15 mouse cellular contexts compared by ENCODE assay signal in the genomic region with DNA sequence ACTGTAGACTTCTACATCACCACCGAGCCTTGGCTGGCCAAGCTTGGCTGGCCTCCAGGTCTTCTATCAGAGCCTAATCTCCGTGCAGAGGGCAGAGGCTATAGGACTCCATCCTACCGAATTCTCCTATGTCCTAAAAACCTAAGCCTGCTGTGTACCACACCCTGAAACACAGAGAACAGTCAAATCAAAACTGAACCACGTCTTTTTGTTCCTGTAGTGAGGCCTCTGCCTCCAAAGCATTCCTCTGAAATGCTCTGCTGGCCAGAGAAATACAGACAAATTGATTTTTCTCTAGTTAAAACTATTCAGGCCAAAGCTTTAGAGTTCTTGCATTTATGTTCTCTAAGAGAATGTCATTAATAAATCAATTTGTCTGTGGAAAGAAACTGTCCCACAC.
"Had no signal": no experiment of that assay in that cellular context is flagged by ENCODE, and none has a peak within 500 bp of the region (broad histone marks: within the 10 kb centered on the region; RNA-seq: fewer than 3 reads in every experiment).

No protein-coding gene starts in this region.

- H3K9me3 ChIP-seq: liver, embryonic 13.5 days; megakaryocyte, embryonic 14.5 days; midbrain, embryonic 10.5 days; midbrain, embryonic 13.5 days; neural tube, embryonic 12.5 days had no signal

- H3K4me3 ChIP-seq: layer of hippocampus, adult 2 months; liver, embryonic 13.5 days; megakaryocyte, embryonic 14.5 days; midbrain, embryonic 10.5 days; midbrain, embryonic 13.5 days; neural tube, embryonic 12.5 days had no signal

- H3K36me3 ChIP-seq: liver, embryonic 13.5 days; midbrain, embryonic 10.5 days; midbrain, embryonic 13.5 days; neural tube, embryonic 12.5 days had no signal

- DNase-seq: kidney, adult 18-20 months; kidney, postnatal 25 days; layer of hippocampus, adult 9-11 months; liver; liver, embryonic 13.5 days; lung, embryonic 14.5 days; thymus, adult 18-20 months; thymus, postnatal 36 days had no signal

- H3K27me3 ChIP-seq: liver, embryonic 13.5 days; midbrain, embryonic 13.5 days; neural tube, embryonic 12.5 days had no signal

- H3K4me1 ChIP-seq: megakaryocyte, embryonic 14.5 days; midbrain, embryonic 13.5 days had no signal

- H3K9ac ChIP-seq: liver, embryonic 13.5 days; lung, embryonic 14.5 days; midbrain, embryonic 13.5 days; neural tube, embryonic 12.5 days had no signal

- H3K27ac ChIP-seq: kidney, postnatal 0 days; layer of hippocampus, adult 2 months; liver, embryonic 13.5 days; midbrain, embryonic 10.5 days; midbrain, embryonic 13.5 days; neural tube, embryonic 12.5 days had no signal

- ATAC-seq: lung, postnatal 0 days; midbrain, embryonic 13.5 days had no signal

- H3K4me2 ChIP-seq: liver, embryonic 13.5 days; lung, embryonic 14.5 days; midbrain, embryonic 13.5 days; neural tube, embryonic 12.5 days had no signal
